Mouse (Mus musculus) forebrain, postnatal 0 days (tissue): ENCODE results near the gene Esrra. TPM values are rescaled to one million over a fixed set of nuclear protein-coding genes. Genes with fewer than 3 reads are reported as not detected.

Source experiments
- ATAC-seq: fragments of 200-750 bp; cut with Nextera tagmentation; 2 replicates; pipeline ENCODE4 v1.8.0; 2017; ENCODE audit warnings: mild to moderate bottlenecking, moderate library complexity
- DNase-seq: peaks from one replicate; pipeline ENCODE4 v3.0.0-alpha.2; 2015
- H3K27ac ChIP-seq: fragments of 300-500 bp; sonication (generic); 2 replicates; pipeline ENCODE4 v1.5.1; 2014; ENCODE audit warnings: low read depth, mild to moderate bottlenecking, antibody characterized with exemption, low read length, moderate library complexity, mixed read lengths
- H3K27me3 ChIP-seq: fragments of 300-500 bp; sonication (generic); 2 replicates; pipeline ENCODE4 v1.6.1; 2014; ENCODE audit warnings: mild to moderate bottlenecking, low read length, mixed read lengths; ENCODE audit not compliant: insufficient read depth
- H3K36me3 ChIP-seq: fragments of 300-500 bp; sonication (generic); 2 replicates; pipeline ENCODE4 v1.6.1; 2014; ENCODE audit warnings: mild to moderate bottlenecking, moderate library complexity; ENCODE audit not compliant: insufficient read depth
- H3K4me1 ChIP-seq: fragments of 300-500 bp; sonication (generic); 2 replicates; pipeline ENCODE4 v1.6.1; 2014; ENCODE audit warnings: antibody characterized with exemption; ENCODE audit not compliant: insufficient read depth
- H3K4me2 ChIP-seq: fragments of 300-500 bp; sonication (generic); 2 replicates; pipeline ENCODE4 v1.6.1; 2014; ENCODE audit warnings: low read depth, mild to moderate bottlenecking, moderate library complexity
- H3K4me3 ChIP-seq: fragments of 300-500 bp; sonication (generic); 2 replicates; pipeline ENCODE4 v1.5.1; 2014; ENCODE audit warnings: low read depth, low read length, mixed read lengths
- H3K9ac ChIP-seq: fragments of 300-500 bp; sonication (generic); 2 replicates; pipeline ENCODE4 v1.6.1; 2014; ENCODE audit warnings: mild to moderate bottlenecking
- H3K9me3 ChIP-seq: fragments of 300-500 bp; sonication (generic); 2 replicates; pipeline ENCODE4 v1.6.1; 2016; ENCODE audit warnings: low read length
- CTCF ChIP-seq: sonication (generic); IDR thresholded peaks from 2 replicates; pipeline ENCODE4 v1.5.1; 2016; ENCODE audit warnings: antibody characterized with exemption, control low read depth, low read depth
- WGBS: fragments of 180-500 bp; shearing (Covaris S2); extraction: QIAGEN DNeasy Blood & Tissue Kit; methylation state at CpG from one replicate; pipeline ENCODE4 v1.1.7; 2014; 5-methylcytosine and 5-hydroxymethylcytosine counted together
- polyA plus RNA-seq: library from polyadenylated mRNA; unstranded; fragments of >200 nt; fragmentation: Nextera tagmentation; extraction: Ambion mirVana; gene quantifications from 2 replicates; pipeline ENCODE4 v1.2.1, GENCODE M21; 2015
- total RNA-seq: library from RNA; depleted of rRNA; stranded (reverse); fragments of >200 nt; gene quantifications from 2 replicates; pipeline ENCODE4 v1.2.3, GENCODE M21; 2014; rRNA removed

Esrra gene
- total RNA-seq (42.6 and 43.0 TPM in 2 replicates), polyA plus RNA-seq (6.4 and 8.4 TPM in 2 replicates)

DNA sequence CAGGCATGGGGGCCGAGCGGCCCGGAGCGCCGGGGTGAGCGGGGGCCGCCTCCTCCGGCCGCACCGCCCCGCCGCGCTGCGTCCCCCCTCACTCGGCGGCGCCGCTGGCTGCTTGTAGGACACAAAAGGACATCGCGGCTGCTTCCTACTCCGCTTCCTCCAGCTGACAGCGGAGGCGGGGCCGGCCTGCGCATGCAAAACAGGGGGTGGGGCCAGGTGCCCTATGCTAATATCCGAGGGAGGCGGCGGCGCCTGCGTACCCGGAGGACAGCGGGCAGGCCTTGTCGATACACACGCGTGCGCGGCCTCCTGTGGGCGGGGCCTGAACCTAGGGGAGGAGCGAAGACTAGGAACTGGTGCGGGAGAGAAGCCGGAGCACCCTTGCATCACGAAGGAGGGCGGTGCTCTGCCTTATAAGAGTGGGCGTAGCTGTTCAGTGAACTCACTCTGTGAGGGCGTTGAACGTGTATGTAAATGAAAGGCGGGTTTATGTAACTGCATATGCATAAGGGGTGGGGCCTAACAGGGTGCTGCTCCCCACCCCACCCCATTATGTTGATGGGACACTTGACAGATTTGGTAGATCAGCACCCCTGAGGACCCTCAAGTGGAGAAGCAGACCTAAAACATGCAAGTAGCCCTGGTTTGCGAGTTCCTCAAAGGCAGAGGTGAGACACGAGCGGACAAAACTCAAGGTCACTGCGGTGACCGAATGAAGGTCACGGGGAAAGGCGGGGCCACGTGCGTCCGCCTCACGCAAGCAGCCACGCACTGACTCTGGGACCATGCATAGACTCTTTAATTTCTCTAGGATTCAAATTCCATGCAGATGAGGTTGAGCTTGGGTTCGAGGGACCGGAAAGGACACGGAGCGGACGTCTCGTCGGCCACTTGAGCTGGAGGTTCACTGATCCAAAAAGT lies at the start of gene Esrra:
Gene Esrra, minus strand, starts transcription at position 167 of the 921 bp plus-strand sequence.
- peak within 1 kb of the TSS; percentile 98 for H3K4me3 ChIP-seq
- no peaks in the 10 kb centered on the region for H3K9me3 ChIP-seq
- H3K27me3 ChIP-seq, result peaks cover 37% of the 10 kb centered on the region
- H3K27ac ChIP-seq, result peak within 1 kb of the TSS; percentile 85
- ATAC-seq (peak; percentile 97), DNase-seq (peak; percentile 99)
- peaks cover 4% of the 10 kb centered on the region; the same call in 1 of the 2 replicates for H3K36me3 ChIP-seq
- under 1% methylated on average over 66 of the region's 66 CpGs for WGBS
- no peak; the same call in 1 of the 2 replicates for TF ChIP-seq CTCF
- H3K4me2 ChIP-seq, result peak within 1 kb of the TSS; percentile 88
- H3K4me1 ChIP-seq, result peaks cover 10% of the 10 kb centered on the region
- peak within 1 kb of the TSS; percentile 84 for H3K9ac ChIP-seq

GRCm38 (mm10) chr19:6970460-6971085 lies 49.0 kb upstream of the Esrra start:
- no peaks in the 10 kb centered on the region for H3K36me3 ChIP-seq
- DNase-seq (no peak), ATAC-seq (no peak)
- TF ChIP-seq CTCF, result no peak
- no peak overlapping the region for H3K4me3 ChIP-seq
- no peaks in the 10 kb centered on the region for H3K9me3 ChIP-seq
- 0 out of 2 replicates have a peak, but pooled peaks cover 3% of the 10 kb centered on the region for H3K4me1 ChIP-seq
- H3K27ac ChIP-seq, result no peak overlapping the region
- H3K27me3 ChIP-seq, result no peaks in the 10 kb centered on the region
- no peak overlapping the region for H3K9ac ChIP-seq
- peak overlapping the region; percentile 39 for H3K4me2 ChIP-seq
- 17% methylated on average over 11 of the region's 11 CpGs for WGBS

GRCm38 (mm10) chr19:6969665-6970381 lies 48.2 kb upstream of the Esrra start:
- ATAC-seq, result peak; percentile 10; the same call in 1 of the 2 replicates
- DNase-seq, result peak; percentile 35
- 2% methylated on average over 52 of the region's 55 CpGs for WGBS

DNA sequence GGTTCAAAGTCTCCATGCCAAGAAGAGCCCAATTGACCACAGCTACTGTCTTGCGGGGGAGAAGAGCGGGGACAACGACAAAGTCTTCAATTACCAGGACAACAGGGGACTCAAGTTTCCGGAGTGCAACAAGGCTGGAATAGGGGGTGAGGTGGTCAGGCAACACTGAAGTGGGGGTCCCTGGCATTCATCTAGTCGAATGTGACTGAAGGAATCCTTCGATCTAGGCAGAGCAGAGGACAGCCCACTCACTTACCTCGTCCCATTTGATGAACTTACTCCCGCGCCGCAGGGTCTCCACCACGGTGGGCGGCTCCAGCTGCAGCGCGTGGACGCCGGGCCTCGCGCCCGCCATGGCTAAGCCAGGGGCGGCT lies 47.7 kb upstream of the Esrra start:
- Histone ChIP-seq H3K36me3 (no peaks in the 10 kb centered on the region), H3K9ac (peak overlapping the region; percentile 11; the same call in 1 of the 2 replicates), H3K4me3 (peak overlapping the region; percentile 35), H3K27me3 (no peaks in the 10 kb centered on the region), H3K27ac (no peak overlapping the region), H3K4me1 (0 out of 2 replicates have a peak, but pooled peaks cover 3% of the 10 kb centered on the region), H3K9me3 (no peaks in the 10 kb centered on the region), H3K4me2 (peak overlapping the region; percentile 39)
- ATAC-seq, result no peak
- no peak for DNase-seq
- no peak for TF ChIP-seq CTCF
- 3% methylated on average over 20 of the region's 20 CpGs for WGBS

More at GRCm38 (mm10) chr19:6969665-6970381, 48.2 kb upstream of the Esrra start:
- 0 out of 2 replicates have a peak, but pooled peaks cover 3% of the 10 kb centered on the region for H3K4me1 ChIP-seq
- no peaks in the 10 kb centered on the region for H3K27me3 ChIP-seq
- no peaks in the 10 kb centered on the region for H3K36me3 ChIP-seq
- peak overlapping the region; percentile 35 for H3K4me3 ChIP-seq
- TF ChIP-seq CTCF, result peak; percentile 52
- H3K9ac ChIP-seq, result peak overlapping the region; percentile 11; the same call in 1 of the 2 replicates
- no peaks in the 10 kb centered on the region for H3K9me3 ChIP-seq
- no peak overlapping the region for H3K27ac ChIP-seq
- peak overlapping the region; percentile 39 for H3K4me2 ChIP-seq

- no peak for TF ChIP-seq CTCF
- Histone ChIP-seq H3K36me3 (no peaks in the 10 kb centered on the region), H3K9me3 (no peaks in the 10 kb centered on the region), H3K9ac (0 out of 2 replicates have a peak overlapping the region, but pooled peaks have one; percentile 11), H3K4me1 (0 out of 2 replicates have a peak, but pooled peaks cover 3% of the 10 kb centered on the region), H3K27me3 (no peaks in the 10 kb centered on the region), H3K4me3 (peak overlapping the region; percentile 35; the same call in 1 of the 2 replicates), H3K4me2 (peak overlapping the region; percentile 39), H3K27ac (no peak overlapping the region)
- DNase-seq (no peak), ATAC-seq (no peak)
- 17% methylated on average over 15 of the region's 15 CpGs for WGBS
These were observed 47.1 kb upstream of the Esrra start for GRCm38 (mm10) chr19:6968491-6969271.

GRCm38 (mm10) chr19:6956461-6956860 lies 34.8 kb upstream of the Esrra start:
- no peak overlapping the region for H3K4me2 ChIP-seq
- no peak overlapping the region for H3K4me3 ChIP-seq
- no peak overlapping the region for H3K9ac ChIP-seq
- H3K27me3 ChIP-seq, result no peaks in the 10 kb centered on the region
- H3K36me3 ChIP-seq, result peaks cover 6% of the 10 kb centered on the region; the same call in 1 of the 2 replicates
- H3K9me3 ChIP-seq, result no peaks in the 10 kb centered on the region
- DNase-seq (no peak), ATAC-seq (no peak)
- H3K4me1 ChIP-seq, result 0 out of 2 replicates have a peak, but pooled peaks cover 6% of the 10 kb centered on the region
- 81% methylated on average over 10 of the region's 10 CpGs for WGBS
- no peak for TF ChIP-seq CTCF
- H3K27ac ChIP-seq, result no peak overlapping the region
